Mouse (Mus musculus) liver, postnatal 0 days (tissue): ENCODE results near the gene Ssh3.

Experiments used
- CTCF ChIP-seq: sonication (generic); IDR thresholded peaks from 2 replicates; pipeline ENCODE4 v1.5.1; 2016; ENCODE audit warnings: antibody characterized with exemption, low read depth
- EP300 ChIP-seq: IDR thresholded peaks from 2 replicates; pipeline ENCODE4 v1.6.1; 2016; ENCODE audit warnings: antibody characterized with exemption, low read depth, mild to moderate bottlenecking

- no peak for TF ChIP-seq CTCF
- TF ChIP-seq EP300, result no peak
Observed at GRCm38 (mm10) chr19:4226779-4227178, 42.2 kb downstream of the Ssh3 start.
